Mouse (Mus musculus): ENCODE results near the gene Gm17455. TPM values are rescaled to one million over a fixed set of nuclear protein-coding genes. Genes with fewer than 3 reads are reported as not detected.

The Gm17455 gene
- polyA plus RNA-seq, 1 experiment from 2014 or later = 0.89 TPM

Other genes with a start within 250 kb of the Gm17455 start
- gene Chst3, start 180.5 kb upstream of the Gm17455 start, polyA plus RNA-seq (2016; fragmentation: Nextera tagmentation; extraction: Ambion mirVana) = 0.51 and 0.89 TPM in 2 replicates
- gene Psap, start 122.1 kb upstream of the Gm17455 start, polyA plus RNA-seq (2016; fragmentation: Nextera tagmentation; extraction: Ambion mirVana) = 74.3 and 75.2 TPM in 2 replicates
- 1.4 and 2.2 TPM in 2 replicates for gene Vsir, start 52.9 kb upstream of the Gm17455 start, polyA plus RNA-seq (2016; fragmentation: Nextera tagmentation; extraction: Ambion mirVana)